22 mouse cellular contexts compared by ENCODE assay signal in genomic region chr15:27259854-27260191, GRCm38 (mm10).
DNase-seq lines count a peak whose midpoint lies in the region; ATAC-seq and TF ChIP-seq lines count a peak whose summit lies in the region.
"Had no signal": no experiment of that assay in that cellular context is flagged by ENCODE, and none has a peak within 500 bp of the region (broad histone marks: within the 10 kb centered on the region; RNA-seq: fewer than 3 reads in every experiment).

No protein-coding gene starts in this region.

- no peaks in the 10 kb centered on the region for H3K9me3 ChIP-seq in intestine, embryonic 14.5 days (ENCODE audit: control insufficient read depth, low read length)
- no peaks in the 10 kb centered on the region for H3K9me3 ChIP-seq in intestine, embryonic 15.5 days
- no peaks in the 10 kb centered on the region for H3K9me3 ChIP-seq in intestine, embryonic 16.5 days (ENCODE audit: control insufficient read depth, low read length)
- no peaks in the 10 kb centered on the region for H3K9me3 ChIP-seq in intestine, postnatal 0 days (ENCODE audit: control insufficient read depth)
- no peaks in the 10 kb centered on the region for H3K9me3 ChIP-seq in hindbrain, embryonic 12.5 days (replicated peaks)
- H3K9me3 ChIP-seq: G1E had no signal

- TF ChIP-seq CTCF in intestine, postnatal 0 days (IDR thresholded peaks at IDR 0.05; ENCODE audit: low read depth), result no peak

- peak; percentile 91 for ATAC-seq in intestine, embryonic 14.5 days (replicated peaks; ENCODE audit: low FRiP score, low TSS enrichment, low read depth)
- peak; percentile 86 for ATAC-seq in intestine, embryonic 15.5 days
- ATAC-seq in intestine, embryonic 16.5 days, result peak; percentile 82
- 0 out of 2 replicates have a peak, but pooled peaks have one; percentile 41 for ATAC-seq in intestine, postnatal 0 days
- ATAC-seq in hindbrain, embryonic 12.5 days (ENCODE audit: low FRiP score), result no peak
- ATAC-seq: activated CD4-positive, CD25-positive, alpha-beta regulatory T cell, adult 4 months; CD4-positive, CD25-positive, alpha-beta regulatory T cell, adult 4 months; Patski had no signal

- H3K27me3 ChIP-seq in intestine, embryonic 14.5 days (replicated peaks; ENCODE audit: control insufficient read depth, insufficient read depth, low read length), result no peaks in the 10 kb centered on the region
- H3K27me3 ChIP-seq in intestine, embryonic 15.5 days (replicated peaks), result no peaks in the 10 kb centered on the region
- H3K27me3 ChIP-seq in intestine, embryonic 16.5 days (replicated peaks; ENCODE audit: control insufficient read depth, insufficient read depth, low read length), result no peaks in the 10 kb centered on the region
- peaks cover 12% of the 10 kb centered on the region; the same call in 1 of the 2 replicates for H3K27me3 ChIP-seq in intestine, postnatal 0 days (replicated peaks; ENCODE audit: control insufficient read depth, insufficient read depth, low read length)
- H3K27me3 ChIP-seq in hindbrain, embryonic 12.5 days, result no peaks in the 10 kb centered on the region
- H3K27me3 ChIP-seq: CH12.LX had no signal

- H3K27ac ChIP-seq in intestine, embryonic 14.5 days (ENCODE audit: low read depth), result no peak overlapping the region
- no peak overlapping the region for H3K27ac ChIP-seq in intestine, embryonic 15.5 days
- no peak overlapping the region for H3K27ac ChIP-seq in intestine, embryonic 16.5 days (ENCODE audit: low read length)
- H3K27ac ChIP-seq in intestine, postnatal 0 days (ENCODE audit: low read depth, low read length), result no peak overlapping the region
- H3K27ac ChIP-seq in hindbrain, embryonic 12.5 days, result no peak overlapping the region

- H3K4me3 ChIP-seq in intestine, embryonic 14.5 days (ENCODE audit: low read depth, low read length), result no peak overlapping the region
- no peak overlapping the region for H3K4me3 ChIP-seq in intestine, embryonic 15.5 days (replicated peaks)
- H3K4me3 ChIP-seq in intestine, embryonic 16.5 days (ENCODE audit: low read length), result no peak overlapping the region
- H3K4me3 ChIP-seq in intestine, postnatal 0 days (ENCODE audit: low read depth, low read length), result no peak overlapping the region
- no peak overlapping the region for H3K4me3 ChIP-seq in hindbrain, embryonic 12.5 days

- intact Hi-C loops in heart, postnatal 25 days (cut with DNase I), result no loop called here
- intact Hi-C loops in left cerebral cortex, postnatal 14 days (cut with DNase I), result no loop called here

- no peak for DNase-seq in intestine, embryonic 14.5 days (ENCODE audit: low spot score)
- DNase-seq in adrenal gland, postnatal 36 days, result no peak
- no peak for DNase-seq in heart, postnatal 25 days (ENCODE audit: low spot score)
- no peak for DNase-seq in left cerebral cortex, postnatal 14 days (ENCODE audit: low spot score in 2 of 2)
- DNase-seq: adrenal gland, adult 2 months; adrenal gland, adult 8-10 months; adrenal gland, postnatal 10 days; adrenal gland, postnatal 14 days; adrenal gland, postnatal 25 days; B cell, adult 2 months; cerebellum, adult 11 months; cerebellum, adult 11-12 months; cerebellum, adult 18-20 months had no signal

- H3K9ac ChIP-seq in intestine, embryonic 14.5 days (ENCODE audit: low read length), result no peak overlapping the region
- H3K9ac ChIP-seq in intestine, embryonic 15.5 days, result no peak overlapping the region
- H3K9ac ChIP-seq in intestine, embryonic 16.5 days (ENCODE audit: low read depth, low read length), result no peak overlapping the region
- no peak overlapping the region for H3K9ac ChIP-seq in intestine, postnatal 0 days (ENCODE audit: low read depth, low read length)
- no peak overlapping the region for H3K9ac ChIP-seq in hindbrain, embryonic 12.5 days

- no peak overlapping the region for H3K4me2 ChIP-seq in intestine, embryonic 14.5 days (ENCODE audit: low read length)
- no peak overlapping the region; the same call in 1 of the 2 replicates for H3K4me2 ChIP-seq in intestine, embryonic 15.5 days (replicated peaks)
- H3K4me2 ChIP-seq in intestine, embryonic 16.5 days (ENCODE audit: low read depth, low read length), result no peak overlapping the region
- H3K4me2 ChIP-seq in intestine, postnatal 0 days (replicated peaks; ENCODE audit: low read depth), result 0 out of 2 replicates have a peak overlapping the region, but pooled peaks have one; percentile 3
- H3K4me2 ChIP-seq in hindbrain, embryonic 12.5 days (replicated peaks), result no peak overlapping the region

- WGBS in intestine, embryonic 14.5 days, result 22% methylated on average over 2 of the region's 2 CpGs
- WGBS in intestine, embryonic 15.5 days, result 37% methylated on average over 2 of the region's 2 CpGs
- 30% methylated on average over 2 of the region's 2 CpGs for WGBS in intestine, embryonic 16.5 days
- WGBS in intestine, postnatal 0 days, result 20% methylated on average over 2 of the region's 2 CpGs
- WGBS in hindbrain, embryonic 12.5 days, result 83% methylated on average over 2 of the region's 2 CpGs

- H3K36me3 ChIP-seq in intestine, embryonic 14.5 days (ENCODE audit: control insufficient read depth, insufficient read depth, low read length), result no peaks in the 10 kb centered on the region
- H3K36me3 ChIP-seq in intestine, embryonic 15.5 days, result no peaks in the 10 kb centered on the region
- H3K36me3 ChIP-seq in intestine, embryonic 16.5 days (ENCODE audit: control insufficient read depth, insufficient read depth, low read length), result no peaks in the 10 kb centered on the region
- no peaks in the 10 kb centered on the region for H3K36me3 ChIP-seq in intestine, postnatal 0 days (ENCODE audit: control insufficient read depth, insufficient read depth)
- no peaks in the 10 kb centered on the region for H3K36me3 ChIP-seq in hindbrain, embryonic 12.5 days
- H3K36me3 ChIP-seq: G1E had no signal

- no peaks in the 10 kb centered on the region for H3K4me1 ChIP-seq in intestine, embryonic 14.5 days (replicated peaks; ENCODE audit: control insufficient read depth, insufficient read depth, low read length)
- no peaks in the 10 kb centered on the region for H3K4me1 ChIP-seq in intestine, embryonic 15.5 days (replicated peaks)
- H3K4me1 ChIP-seq in intestine, embryonic 16.5 days (ENCODE audit: control insufficient read depth, insufficient read depth, low read length), result peaks cover 7% of the 10 kb centered on the region
- H3K4me1 ChIP-seq in intestine, postnatal 0 days (replicated peaks; ENCODE audit: control insufficient read depth, insufficient read depth, low read length), result no peaks in the 10 kb centered on the region
- H3K4me1 ChIP-seq in hindbrain, embryonic 12.5 days, result no peaks in the 10 kb centered on the region
